Mouse (Mus musculus) intestine, postnatal 0 days (tissue): ENCODE data around the gene Trim46. TPM values are rescaled to one million over a fixed set of nuclear protein-coding genes. Genes with fewer than 3 reads are reported as not detected.
"Not testable (repeated sequence)": the region's sequence is repeated elsewhere in the genome, so short reads cannot be mapped to it uniquely, and the experiment has no call there.

Experiments used
- ATAC-seq: fragments of 200-750 bp; cut with Nextera tagmentation; 2 replicates; pipeline ENCODE4 v1.8.0; 2017; ENCODE audit warnings: mild to moderate bottlenecking, moderate TSS enrichment, moderate library complexity
- H3K27ac ChIP-seq: fragments of 300-500 bp; sonication (generic); 2 replicates; pipeline ENCODE4 v1.5.1; 2014; ENCODE audit warnings: mild to moderate bottlenecking, low read depth, low read length, moderate library complexity
- H3K27me3 ChIP-seq: fragments of 300-500 bp; sonication (generic); replicated peaks from 2 replicates; pipeline ENCODE4 v1.6.1; 2014; ENCODE audit warnings: low read length, mixed read lengths; ENCODE audit not compliant: control insufficient read depth, insufficient read depth
- H3K36me3 ChIP-seq: fragments of 300-500 bp; sonication (generic); 2 replicates; pipeline ENCODE4 v1.6.1; 2014; ENCODE audit warnings: mild to moderate bottlenecking, moderate library complexity; ENCODE audit not compliant: control insufficient read depth, insufficient read depth
- H3K4me1 ChIP-seq: fragments of 300-500 bp; sonication (generic); replicated peaks from 2 replicates; pipeline ENCODE4 v1.6.1; 2014; ENCODE audit warnings: antibody characterized with exemption, low read length, mixed read lengths; ENCODE audit not compliant: control insufficient read depth, insufficient read depth
- H3K4me2 ChIP-seq: fragments of 300-500 bp; sonication (generic); replicated peaks from 2 replicates; pipeline ENCODE4 v1.6.1; 2014; ENCODE audit warnings: low read depth, mild to moderate bottlenecking, moderate library complexity
- H3K4me3 ChIP-seq: fragments of 300-500 bp; sonication (generic); 2 replicates; pipeline ENCODE4 v1.5.1; 2014; ENCODE audit warnings: low read depth, low read length
- H3K9ac ChIP-seq: fragments of 300-500 bp; sonication (generic); 2 replicates; pipeline ENCODE4 v1.6.1; 2014; ENCODE audit warnings: mild to moderate bottlenecking, low read depth, low read length
- H3K9me3 ChIP-seq: fragments of 300-500 bp; sonication (generic); 2 replicates; pipeline ENCODE4 v1.6.1; 2016; ENCODE audit warnings: mixed run types; ENCODE audit not compliant: control insufficient read depth
- CTCF ChIP-seq: sonication (generic); IDR thresholded peaks from 2 replicates; pipeline ENCODE4 v1.5.1; 2016; ENCODE audit warnings: low read depth, mild to moderate bottlenecking, control low read depth, antibody characterized with exemption, moderate library complexity
- WGBS: fragments of 180-500 bp; shearing (Covaris S2); extraction: QIAGEN DNeasy Blood & Tissue Kit; methylation state at CpG from one replicate; pipeline ENCODE4 v1.1.7; 2014; 5-methylcytosine and 5-hydroxymethylcytosine counted together
- polyA plus RNA-seq: library from polyadenylated mRNA; unstranded; fragments of >200 nt; fragmentation: Nextera tagmentation; extraction: Ambion mirVana; gene quantifications from 2 replicates; pipeline ENCODE4 v1.2.1, GENCODE M21; 2015

Gene Trim46
- polyA plus RNA-seq, 1 experiment from 2014 or later = 1.3 TPM

DNA sequence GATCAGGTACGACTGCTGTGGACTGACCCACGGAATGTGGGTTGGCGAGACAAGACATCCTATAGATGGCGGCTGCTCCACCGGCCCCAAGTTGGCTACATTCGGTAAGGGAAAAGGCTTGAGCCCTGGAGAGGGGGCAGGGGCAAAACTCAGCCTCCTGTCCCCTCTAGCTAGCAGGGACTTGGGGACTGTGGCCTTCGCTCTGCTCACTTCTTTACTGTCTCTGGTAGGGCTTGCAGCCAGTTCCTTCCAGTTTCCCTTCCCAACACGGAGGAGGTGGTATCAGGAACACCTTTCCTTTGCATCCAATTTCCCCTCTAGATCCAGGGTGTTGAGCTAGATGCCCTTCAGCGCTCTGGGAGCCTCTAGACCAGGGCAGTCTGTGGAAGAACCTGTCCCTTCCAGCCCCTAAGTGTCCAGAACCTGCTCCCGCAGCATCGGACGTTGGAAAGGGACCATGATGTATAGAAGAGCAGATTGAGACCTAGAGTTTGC lies 20.7 kb downstream of the Trim46 start:
- 67% methylated on average over 12 of the region's 12 CpGs for WGBS
- TF ChIP-seq CTCF = no peak
- no peak overlapping the region for H3K9ac ChIP-seq
- no peak overlapping the region for H3K4me3 ChIP-seq
- no peak for ATAC-seq
- no peaks in the 10 kb centered on the region for H3K9me3 ChIP-seq
- no peaks in the 10 kb centered on the region; the same call in 1 of the 2 replicates for H3K36me3 ChIP-seq
- no peak overlapping the region for H3K4me2 ChIP-seq
- no peak overlapping the region for H3K27ac ChIP-seq
- no peaks in the 10 kb centered on the region for H3K27me3 ChIP-seq
- peaks cover 4% of the 10 kb centered on the region; the same call in 1 of the 2 replicates for H3K4me1 ChIP-seq

GRCm38 (mm10) chr3:89224796-89225195 lies 21.3 kb downstream of the Trim46 start:
- H3K9me3 ChIP-seq = no peaks in the 10 kb centered on the region
- H3K4me2 ChIP-seq = no peak overlapping the region
- H3K36me3 ChIP-seq = no peaks in the 10 kb centered on the region; the same call in 1 of the 2 replicates
- TF ChIP-seq CTCF = no peak
- H3K9ac ChIP-seq = no peak overlapping the region
- no peaks in the 10 kb centered on the region for H3K27me3 ChIP-seq
- H3K4me1 ChIP-seq = peaks cover 4% of the 10 kb centered on the region; the same call in 1 of the 2 replicates
- no peak overlapping the region for H3K27ac ChIP-seq
- no peak overlapping the region for H3K4me3 ChIP-seq
- WGBS = 75% methylated on average over 11 of the region's 11 CpGs
- ATAC-seq = no peak

GRCm38 (mm10) chr3:89221167-89221566 lies 24.9 kb downstream of the Trim46 start:
- H3K4me3 ChIP-seq = no peak overlapping the region
- 82% methylated on average over 5 of the region's 5 CpGs for WGBS
- no peaks in the 10 kb centered on the region for H3K27me3 ChIP-seq
- no peak overlapping the region for H3K27ac ChIP-seq
- TF ChIP-seq CTCF = no peak
- H3K4me2 ChIP-seq = no peak overlapping the region
- no peaks in the 10 kb centered on the region for H3K9me3 ChIP-seq
- ATAC-seq = no peak
- H3K9ac ChIP-seq = no peak overlapping the region
- H3K4me1 ChIP-seq = no peaks in the 10 kb centered on the region
- H3K36me3 ChIP-seq = no peaks in the 10 kb centered on the region; the same call in 1 of the 2 replicates

DNA sequence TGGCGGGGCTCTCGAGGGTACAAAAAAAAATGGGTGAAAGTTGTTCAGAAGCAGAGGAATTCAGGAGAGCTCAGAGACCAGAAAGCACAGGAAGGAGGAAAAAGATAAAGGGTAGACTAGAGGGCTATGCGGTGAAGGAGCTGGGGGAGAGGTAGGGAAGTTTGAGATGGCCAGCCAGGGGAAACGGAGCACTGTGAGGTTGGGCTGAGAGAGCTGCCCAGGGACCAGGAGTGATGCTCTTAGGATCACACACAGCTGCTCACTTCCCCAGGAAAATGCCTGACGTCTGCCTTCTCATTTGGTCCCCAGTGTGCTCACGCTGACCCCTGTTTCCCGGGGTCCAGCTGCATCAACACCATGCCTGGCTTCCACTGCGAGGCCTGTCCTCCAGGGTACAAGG lies 26.6 kb downstream of the Trim46 start:
- no peak overlapping the region for H3K4me3 ChIP-seq
- ATAC-seq = no peak
- H3K27me3 ChIP-seq = no peaks in the 10 kb centered on the region
- H3K9me3 ChIP-seq = no peaks in the 10 kb centered on the region
- no peak overlapping the region for H3K9ac ChIP-seq
- no peak overlapping the region for H3K4me2 ChIP-seq
- WGBS = 57% methylated on average over 8 of the region's 8 CpGs
- H3K36me3 ChIP-seq = no peaks in the 10 kb centered on the region; the same call in 1 of the 2 replicates
- H3K27ac ChIP-seq = no peak overlapping the region
- H3K4me1 ChIP-seq = peaks cover 5% of the 10 kb centered on the region; the same call in 1 of the 2 replicates
- no peak for TF ChIP-seq CTCF

GRCm38 (mm10) chr3:89218271-89218670 lies 27.8 kb downstream of the Trim46 start:
- Histone ChIP-seq H3K36me3 (no peaks in the 10 kb centered on the region; the same call in 1 of the 2 replicates), H3K9ac (no peak overlapping the region), H3K4me2 (no peak overlapping the region), H3K4me3 (no peak overlapping the region), H3K9me3 (no peaks in the 10 kb centered on the region), H3K4me1 (peaks cover 8% of the 10 kb centered on the region; the same call in 1 of the 2 replicates), H3K27me3 (no peaks in the 10 kb centered on the region), H3K27ac (no peak overlapping the region)
- WGBS = 93% methylated on average over 1 of the region's 1 CpGs
- TF ChIP-seq CTCF = no peak
- ATAC-seq = no peak

DNA sequence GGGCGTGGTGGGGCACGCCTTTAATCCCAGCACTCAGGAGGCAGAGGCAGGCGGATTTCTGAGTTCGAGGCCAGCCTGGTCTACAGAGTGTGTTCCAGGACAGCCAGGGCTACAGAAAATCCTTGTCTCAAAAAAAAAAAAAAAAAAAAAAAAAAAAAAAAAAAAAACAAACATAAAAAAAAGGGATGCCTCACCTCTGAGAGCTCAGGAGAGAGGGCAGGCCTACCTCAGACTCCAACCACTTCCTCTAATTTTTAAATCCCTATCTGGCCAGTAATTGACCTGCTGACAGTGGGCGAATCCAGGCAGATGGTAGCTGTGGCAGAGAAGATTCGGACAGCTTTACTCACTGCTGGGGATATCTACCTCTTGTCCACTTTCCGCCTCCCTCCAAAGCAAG lies 29.7 kb downstream of the Trim46 start:
- H3K9me3 ChIP-seq = not testable (repeated sequence)

More for the DNA sequence above, 29.7 kb downstream of the Trim46 start:
- ATAC-seq, H3K4me2 ChIP-seq, H3K27ac ChIP-seq, H3K4me3 ChIP-seq, H3K9ac ChIP-seq, H3K36me3 ChIP-seq, H3K27me3 ChIP-seq: not testable (repeated sequence)
- WGBS = 74% methylated on average over 7 of the region's 7 CpGs
- H3K4me1 ChIP-seq = peaks cover 16% of the 10 kb centered on the region; the same call in 1 of the 2 replicates
